Mouse (Mus musculus) liver, embryonic 12.5 days (tissue): ENCODE results near the gene Samd15. TPM values are rescaled to one million over a fixed set of nuclear protein-coding genes. Genes with fewer than 3 reads are reported as not detected.
"Not testable (repeated sequence)": the region's sequence is repeated elsewhere in the genome, so short reads cannot be mapped to it uniquely, and the experiment has no call there.

Source experiments
- ATAC-seq: fragments of 200-750 bp; cut with Nextera tagmentation; 2 replicates; pipeline ENCODE4 v1.8.0; 2017; ENCODE audit warnings: moderate number of reproducible peaks, mild to moderate bottlenecking, moderate library complexity
- H3K27ac ChIP-seq: fragments of 300-500 bp; sonication (generic); 2 replicates; pipeline ENCODE4 v1.5.1; 2016; ENCODE audit warnings: mild to moderate bottlenecking
- H3K27me3 ChIP-seq: fragments of 300-500 bp; sonication (generic); replicated peaks from 2 replicates; pipeline ENCODE4 v1.6.1; 2016; ENCODE audit warnings: mild to moderate bottlenecking, moderate library complexity
- H3K36me3 ChIP-seq: fragments of 300-500 bp; sonication (generic); 2 replicates; pipeline ENCODE4 v1.6.1; 2016; ENCODE audit warnings: mild to moderate bottlenecking, moderate library complexity
- H3K4me1 ChIP-seq: fragments of 300-500 bp; sonication (generic); 2 replicates; pipeline ENCODE4 v1.6.1; 2016
- H3K4me2 ChIP-seq: fragments of 300-500 bp; sonication (generic); 2 replicates; pipeline ENCODE4 v1.6.1; 2016; ENCODE audit warnings: mild to moderate bottlenecking, moderate library complexity
- H3K4me3 ChIP-seq: fragments of 300-500 bp; sonication (generic); 2 replicates; pipeline ENCODE4 v1.5.1; 2016; ENCODE audit warnings: mild to moderate bottlenecking, moderate library complexity
- H3K9ac ChIP-seq: fragments of 300-500 bp; sonication (generic); 2 replicates; pipeline ENCODE4 v1.6.1; 2016; ENCODE audit warnings: mild to moderate bottlenecking, moderate library complexity
- H3K9me3 ChIP-seq: fragments of 300-500 bp; sonication (generic); replicated peaks from 2 replicates; pipeline ENCODE4 v1.6.1; 2016; ENCODE audit warnings: mild to moderate bottlenecking, moderate library complexity
- WGBS: fragments of 180-500 bp; shearing (Covaris S2); methylation state at CpG from one replicate; pipeline ENCODE4 v1.1.7; 2016; ENCODE audit not compliant: insufficient replicate concordance; 5-methylcytosine and 5-hydroxymethylcytosine counted together
- polyA plus RNA-seq: library from polyadenylated mRNA; unstranded; fragments of >200 nt; fragmentation: Nextera tagmentation; extraction: Ambion mirVana; gene quantifications from 2 replicates; pipeline ENCODE4 v1.2.1, GENCODE M21; 2016

The Samd15 gene
- polyA plus RNA-seq: 16.2 and 16.7 TPM in 2 replicates

DNA sequence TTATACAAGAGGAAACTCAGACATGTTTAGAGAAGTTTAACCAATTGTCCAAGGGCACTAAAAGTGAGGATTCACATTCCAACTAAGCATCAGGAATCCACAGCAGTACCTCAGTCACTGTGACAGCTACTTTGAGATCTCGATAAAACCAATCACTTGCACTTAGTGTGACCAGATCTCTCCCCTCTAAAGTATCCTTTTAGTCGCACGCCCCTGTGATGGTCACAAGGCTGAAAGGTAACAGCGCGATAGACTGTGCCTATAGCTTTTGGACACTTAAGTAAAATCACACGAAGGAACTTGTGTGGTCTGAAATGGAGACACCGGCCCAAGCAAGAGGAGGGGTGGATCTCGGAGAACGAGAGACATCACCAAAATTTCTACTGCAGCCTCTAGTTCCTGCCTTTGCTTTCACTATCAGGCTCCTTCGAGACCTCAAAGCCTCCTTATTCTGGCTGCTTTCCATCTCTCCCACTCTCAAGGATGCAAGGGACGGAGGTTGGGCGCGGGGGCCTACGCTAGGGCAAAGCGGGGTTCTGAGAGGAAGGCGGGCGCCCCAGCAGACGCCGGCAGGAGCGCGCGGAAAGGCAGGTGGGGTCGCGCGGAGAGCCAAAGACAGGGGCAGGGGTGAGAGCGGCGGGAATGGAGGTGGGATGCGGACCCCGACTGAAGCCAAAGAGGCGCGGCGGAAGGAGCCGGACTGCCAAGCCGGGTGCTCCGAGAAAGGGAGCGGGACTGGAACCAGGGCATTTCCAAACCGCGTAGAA, at the start of gene Samd15:
TSS of gene Samd15 (plus strand) at position 518 of the 767 bp plus-strand sequence.
- peak within 1 kb of the TSS; percentile 98 for H3K4me2 ChIP-seq
- H3K36me3 ChIP-seq: no peaks in the 10 kb centered on the region
- peak within 1 kb of the TSS; percentile 79 for H3K9ac ChIP-seq
- ATAC-seq: peak; percentile 53
- H3K4me3 ChIP-seq: peak within 1 kb of the TSS; percentile 79
- peaks cover 23% of the 10 kb centered on the region; the same call in 1 of the 2 replicates for H3K4me1 ChIP-seq
- peaks cover 30% of the 10 kb centered on the region for H3K27me3 ChIP-seq
- no peak within 1 kb of the TSS for H3K27ac ChIP-seq
- WGBS: 3% methylated on average over 38 of the region's 38 CpGs
- no peaks in the 10 kb centered on the region for H3K9me3 ChIP-seq

DNA sequence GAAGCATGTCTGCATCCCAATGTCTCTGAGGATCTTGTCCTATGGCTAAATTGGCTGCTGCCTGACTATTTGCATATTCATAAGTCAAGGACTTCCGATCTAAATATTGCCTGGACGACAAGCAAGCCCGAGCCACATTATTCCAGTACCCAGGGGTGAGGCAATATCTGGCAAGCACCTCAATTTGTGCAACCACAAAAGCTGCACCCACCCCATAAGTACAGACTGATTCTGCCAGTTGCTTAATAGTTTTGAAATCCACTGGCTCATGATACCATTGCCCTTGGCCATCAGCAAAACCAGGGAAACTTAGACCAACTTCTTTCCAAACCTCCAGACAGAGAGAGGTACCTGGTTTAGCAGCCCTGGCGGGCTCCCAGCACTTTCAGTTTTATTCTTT, 45.1 kb upstream of the Samd15 start:
- ATAC-seq, H3K4me1 ChIP-seq, H3K9ac ChIP-seq, H3K4me3 ChIP-seq, H3K4me2 ChIP-seq, H3K27me3 ChIP-seq, H3K27ac ChIP-seq: not testable (repeated sequence)
- 79% methylated on average over 4 of the region's 4 CpGs for WGBS
- peaks cover 27% of the 10 kb centered on the region for H3K36me3 ChIP-seq
- peaks cover 12% of the 10 kb centered on the region for H3K9me3 ChIP-seq

- peaks cover 28% of the 10 kb centered on the region for H3K4me1 ChIP-seq
- H3K4me2 ChIP-seq: peak overlapping the region; percentile 22; the same call in 1 of the 2 replicates
- peak overlapping the region; percentile 72 for H3K27ac ChIP-seq
- 49% methylated on average over 4 of the region's 4 CpGs for WGBS
- ATAC-seq: peak; percentile 40; the same call in 1 of the 2 replicates
- peak overlapping the region; percentile 19 for H3K4me3 ChIP-seq
- H3K36me3 ChIP-seq: peaks cover 43% of the 10 kb centered on the region
- no peaks in the 10 kb centered on the region for H3K27me3 ChIP-seq
- H3K9ac ChIP-seq: no peak overlapping the region
- peaks cover 9% of the 10 kb centered on the region for H3K9me3 ChIP-seq
These were observed 42.2 kb upstream of the Samd15 start for GRCm38 (mm10) chr12:87157361-87157760.

- peaks cover 44% of the 10 kb centered on the region for H3K36me3 ChIP-seq
- H3K27ac ChIP-seq: peak overlapping the region; percentile 72
- H3K4me1 ChIP-seq: peaks cover 36% of the 10 kb centered on the region
- H3K4me3 ChIP-seq: peak overlapping the region; percentile 19
- H3K4me2 ChIP-seq: peak overlapping the region; percentile 22
- H3K27me3 ChIP-seq: no peaks in the 10 kb centered on the region
- ATAC-seq: 0 out of 2 replicates have a peak, but pooled peaks have one; percentile 22
- 65% methylated on average over 7 of the region's 7 CpGs for WGBS
- H3K9me3 ChIP-seq: 0 out of 2 replicates have a peak, but pooled peaks cover 4% of the 10 kb centered on the region
- H3K9ac ChIP-seq: no peak overlapping the region
These were observed 41.4 kb upstream of the Samd15 start for GRCm38 (mm10) chr12:87158099-87158498.

GRCm38 (mm10) chr12:87160310-87160709, 39.2 kb upstream of the Samd15 start:
- H3K27ac ChIP-seq: peak overlapping the region; percentile 30; the same call in 1 of the 2 replicates
- H3K9me3 ChIP-seq: no peaks in the 10 kb centered on the region
- H3K9ac ChIP-seq: no peak overlapping the region
- ATAC-seq: 0 out of 2 replicates have a peak, but pooled peaks have one; percentile 22
- 48% methylated on average over 1 of the region's 1 CpGs for WGBS
- no peak overlapping the region for H3K4me3 ChIP-seq
- no peak overlapping the region for H3K4me2 ChIP-seq
- no peaks in the 10 kb centered on the region for H3K27me3 ChIP-seq
- H3K36me3 ChIP-seq: peaks cover 56% of the 10 kb centered on the region
- H3K4me1 ChIP-seq: peaks cover 46% of the 10 kb centered on the region

DNA sequence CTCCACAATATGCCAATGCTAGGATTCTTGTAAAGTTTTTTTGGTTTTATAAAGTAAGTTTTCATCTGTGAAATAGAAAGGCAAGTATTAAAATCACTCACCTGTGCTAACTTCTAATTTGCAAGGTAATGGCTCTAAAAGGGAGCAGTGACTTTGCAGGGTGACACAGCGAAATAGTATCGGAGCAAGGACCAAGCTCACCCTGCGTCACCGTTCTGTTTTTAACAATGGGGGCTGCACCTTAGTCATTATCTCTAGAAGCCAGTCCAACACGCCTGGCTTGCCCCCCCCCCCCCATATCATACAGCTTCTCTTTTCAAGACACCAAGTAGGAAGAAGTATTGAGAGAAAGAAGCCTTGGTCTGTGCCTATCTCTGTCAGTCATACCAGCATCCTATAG, 38.7 kb upstream of the Samd15 start:
- Histone ChIP-seq H3K36me3 (peaks cover 51% of the 10 kb centered on the region), H3K27me3 (no peaks in the 10 kb centered on the region), H3K4me3 (no peak overlapping the region), H3K9ac (no peak overlapping the region), H3K9me3 (no peaks in the 10 kb centered on the region), H3K4me2 (peak overlapping the region; percentile 21), H3K27ac (peak overlapping the region; percentile 82), H3K4me1 (peaks cover 46% of the 10 kb centered on the region)
- WGBS: 26% methylated on average over 5 of the region's 5 CpGs
- ATAC-seq: peak; percentile 77

DNA sequence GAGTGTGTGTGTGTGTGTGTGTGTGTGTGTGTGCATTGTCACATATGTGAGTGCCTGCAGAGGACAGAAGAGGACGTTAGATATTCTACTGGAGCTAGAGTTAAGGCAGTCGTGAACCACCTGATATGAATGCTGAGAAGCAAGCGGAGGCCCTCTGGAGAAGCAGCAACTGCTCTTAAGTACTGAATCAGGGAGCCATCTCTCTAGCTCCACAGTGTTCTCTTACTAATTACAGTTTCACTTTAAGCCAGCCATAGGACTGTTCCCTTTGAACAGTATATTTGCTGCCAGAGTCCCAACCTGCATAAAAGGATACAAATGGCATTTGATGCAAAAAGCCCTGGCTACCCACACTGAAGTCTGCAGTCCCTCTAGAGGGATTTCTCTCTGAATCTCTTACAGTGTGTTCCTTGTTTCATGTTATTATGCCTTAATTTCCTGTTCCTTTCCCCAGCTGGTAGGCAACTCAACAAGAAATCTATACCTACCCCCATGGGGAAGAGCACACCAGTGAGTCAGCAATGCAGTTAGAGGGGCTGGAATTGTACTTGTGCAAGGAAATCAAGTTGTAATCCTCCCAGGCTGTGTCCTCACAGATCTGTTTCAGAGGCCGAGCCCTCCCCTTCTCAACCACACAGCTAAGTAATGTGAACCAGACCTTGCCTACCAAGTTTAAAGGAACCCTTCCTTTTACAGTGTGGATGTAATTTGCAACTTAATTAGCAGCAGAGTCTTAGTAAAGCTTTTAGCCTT, 24.2 kb upstream of the Samd15 start:
- H3K9ac ChIP-seq: no peak overlapping the region
- WGBS: 55% methylated on average over 4 of the region's 4 CpGs
- no peak overlapping the region for H3K4me3 ChIP-seq
- H3K27ac ChIP-seq: no peak overlapping the region
- H3K36me3 ChIP-seq: peaks cover 17% of the 10 kb centered on the region
- H3K27me3 ChIP-seq: no peaks in the 10 kb centered on the region
- no peaks in the 10 kb centered on the region for H3K9me3 ChIP-seq
- ATAC-seq: no peak
- H3K4me2 ChIP-seq: no peak overlapping the region
- H3K4me1 ChIP-seq: no peaks in the 10 kb centered on the region

GRCm38 (mm10) chr12:87177631-87178030, 21.9 kb upstream of the Samd15 start:
- H3K27ac ChIP-seq: no peak overlapping the region
- H3K9me3 ChIP-seq: no peaks in the 10 kb centered on the region
- H3K27me3 ChIP-seq: no peaks in the 10 kb centered on the region
- 87% methylated on average over 4 of the region's 4 CpGs for WGBS
- no peak overlapping the region for H3K4me2 ChIP-seq
- no peak overlapping the region for H3K9ac ChIP-seq
- no peak for ATAC-seq
- peaks cover 3% of the 10 kb centered on the region; the same call in 1 of the 2 replicates for H3K36me3 ChIP-seq
- H3K4me3 ChIP-seq: no peak overlapping the region
- no peaks in the 10 kb centered on the region for H3K4me1 ChIP-seq

DNA sequence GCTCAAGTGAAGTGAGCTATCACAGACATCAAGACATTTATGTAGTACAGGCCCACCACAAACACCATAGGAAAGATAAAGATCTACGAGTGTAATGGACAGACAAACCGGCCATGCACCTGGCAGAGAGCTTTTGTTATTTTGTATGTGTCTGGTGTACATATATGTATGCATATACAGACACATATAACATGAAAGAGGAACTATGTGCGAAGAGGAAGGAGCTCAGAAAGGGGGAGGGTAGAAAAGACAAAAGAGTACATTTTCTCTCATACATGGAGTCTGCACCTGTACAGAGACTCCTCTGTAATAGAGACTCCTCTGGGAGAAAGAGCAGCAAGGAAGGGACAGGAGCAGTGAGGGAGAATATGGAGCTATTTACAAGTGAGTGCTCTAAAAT, 6.5 kb upstream of the Samd15 start:
- Histone ChIP-seq H3K4me2 (no peak overlapping the region), H3K27ac (no peak overlapping the region), H3K4me3 (no peak overlapping the region), H3K36me3 (no peaks in the 10 kb centered on the region), H3K9me3 (no peaks in the 10 kb centered on the region), H3K27me3 (no peaks in the 10 kb centered on the region), H3K9ac (no peak overlapping the region), H3K4me1 (peaks cover 4% of the 10 kb centered on the region; the same call in 1 of the 2 replicates)
- 56% methylated on average over 3 of the region's 3 CpGs for WGBS
- no peak for ATAC-seq

DNA sequence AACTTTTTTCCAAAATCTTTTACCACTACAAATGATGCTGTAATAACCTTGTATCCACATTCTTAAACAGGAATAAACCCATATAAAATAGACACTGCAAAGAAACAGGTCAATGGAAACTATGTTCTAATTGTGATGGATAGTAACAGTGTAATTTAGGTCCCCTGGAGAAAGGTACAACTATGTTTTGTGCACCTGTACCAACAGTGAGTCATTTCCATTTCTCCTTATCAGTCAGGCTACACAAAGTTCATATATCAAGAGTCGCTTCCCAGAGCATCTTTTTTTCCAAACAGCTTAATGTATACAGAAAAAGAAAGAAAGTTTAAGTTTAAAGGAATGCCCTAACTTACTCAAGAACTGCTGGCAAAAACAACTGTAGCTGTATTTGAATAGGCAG, 4.5 kb upstream of the Samd15 start:
- Histone ChIP-seq H3K9me3 (no peaks in the 10 kb centered on the region), H3K9ac (no peak overlapping the region), H3K36me3 (no peaks in the 10 kb centered on the region), H3K27ac (no peak overlapping the region), H3K27me3 (peaks cover 13% of the 10 kb centered on the region), H3K4me2 (no peak overlapping the region), H3K4me3 (no peak overlapping the region), H3K4me1 (peaks cover 19% of the 10 kb centered on the region; the same call in 1 of the 2 replicates)
- 49% methylated on average over 1 of the region's 1 CpGs for WGBS
- no peak for ATAC-seq

GRCm38 (mm10) chr12:87196310-87196709, 3.2 kb upstream of the Samd15 start:
- Histone ChIP-seq H3K9me3 (no peaks in the 10 kb centered on the region), H3K4me2 (no peak overlapping the region), H3K27me3 (peaks cover 25% of the 10 kb centered on the region), H3K4me3 (no peak overlapping the region), H3K36me3 (no peaks in the 10 kb centered on the region), H3K9ac (no peak overlapping the region), H3K27ac (no peak overlapping the region), H3K4me1 (peaks cover 23% of the 10 kb centered on the region; the same call in 1 of the 2 replicates)
- no peak for ATAC-seq

- peak overlapping the region; percentile 98 for H3K4me2 ChIP-seq
- H3K27ac ChIP-seq: no peak overlapping the region
- no peak overlapping the region for H3K9ac ChIP-seq
- peaks cover 30% of the 10 kb centered on the region for H3K27me3 ChIP-seq
- no peaks in the 10 kb centered on the region for H3K36me3 ChIP-seq
- no peaks in the 10 kb centered on the region for H3K9me3 ChIP-seq
- WGBS: 70% methylated on average over 6 of the region's 6 CpGs
- no peak overlapping the region for H3K4me3 ChIP-seq
- H3K4me1 ChIP-seq: peaks cover 23% of the 10 kb centered on the region; the same call in 1 of the 2 replicates
- ATAC-seq: no peak
These were observed 731 bp upstream of the Samd15 start for GRCm38 (mm10) chr12:87198792-87199191.
